Mouse (Mus musculus) NIH3T3 (cell line): ENCODE measurements at regions not wholly inside any gene's neighbourhood (a gene's known extent, or its start where the extent isn't known, plus 50 kb on each side); places are given as distances from the start of the nearest gene placed in this dataset.

Experiments used
- DNase-seq: peaks from one replicate; pipeline ENCODE4 v3.0.0-alpha.2; 2012; ENCODE audit warnings: low read depth

GRCm38 (mm10) chr13:51930931-51931330, 84.5 kb downstream of the Gadd45g start:
- no peak for DNase-seq

GRCm38 (mm10) chr13:51935827-51936226, 89.3 kb downstream of the Gadd45g start:
- DNase-seq = no peak

GRCm38 (mm10) chr13:51936441-51936840, 90.0 kb downstream of the Gadd45g start:
- no peak for DNase-seq

GRCm38 (mm10) chr13:51937898-51938297, 91.4 kb downstream of the Gadd45g start:
- DNase-seq = no peak

- DNase-seq = no peak
These were observed 92.8 kb downstream of the Gadd45g start for GRCm38 (mm10) chr13:51939262-51939661.

GRCm38 (mm10) chr13:51939715-51940114, 93.2 kb downstream of the Gadd45g start:
- DNase-seq = no peak

- peak; percentile 83 for DNase-seq
These were observed 99.7 kb downstream of the Gadd45g start for GRCm38 (mm10) chr13:51946171-51946570.

- no peak for DNase-seq
These were observed 102.4 kb downstream of the Gadd45g start for GRCm38 (mm10) chr13:51948896-51949295.

- no peak for DNase-seq
These were observed 105.1 kb downstream of the Gadd45g start for GRCm38 (mm10) chr13:51951506-51952038.

GRCm38 (mm10) chr13:51953084-51953483, 106.6 kb downstream of the Gadd45g start:
- no peak for DNase-seq

GRCm38 (mm10) chr13:51953569-51953968, 107.1 kb downstream of the Gadd45g start:
- DNase-seq = no peak

- no peak for DNase-seq
These were observed 110.6 kb downstream of the Gadd45g start for GRCm38 (mm10) chr13:51957101-51957500.

GRCm38 (mm10) chr13:51959591-51959990, 113.1 kb downstream of the Gadd45g start:
- no peak for DNase-seq

GRCm38 (mm10) chr13:51960262-51960661, 113.8 kb downstream of the Gadd45g start:
- DNase-seq = peak; percentile 28

- DNase-seq = peak; percentile 46
These were observed 115.7 kb downstream of the Gadd45g start for GRCm38 (mm10) chr13:51962191-51962611.

GRCm38 (mm10) chr13:51962676-51963075, 116.2 kb downstream of the Gadd45g start:
- DNase-seq = peak; percentile 82

- no peak for DNase-seq
These were observed 117.5 kb downstream of the Gadd45g start for GRCm38 (mm10) chr13:51963966-51964365.

- no peak for DNase-seq
These were observed 117.9 kb downstream of the Gadd45g start for GRCm38 (mm10) chr13:51964416-51964815.

- peak; percentile 46 for DNase-seq
These were observed 118.4 kb downstream of the Gadd45g start for GRCm38 (mm10) chr13:51964921-51965320.

- peak; percentile 16 for DNase-seq
These were observed 121.6 kb downstream of the Gadd45g start for GRCm38 (mm10) chr13:51968103-51968502.

GRCm38 (mm10) chr13:51968796-51969195, 122.3 kb downstream of the Gadd45g start:
- peak; percentile 76 for DNase-seq

GRCm38 (mm10) chr13:51970051-51970450, 123.6 kb downstream of the Gadd45g start:
- DNase-seq = peak; percentile 85

- peak; percentile 73 for DNase-seq
These were observed 126.3 kb downstream of the Gadd45g start for GRCm38 (mm10) chr13:51972656-51973310.

- DNase-seq = peak; percentile 93
These were observed 127.0 kb downstream of the Gadd45g start for GRCm38 (mm10) chr13:51973461-51973860.
